Mouse (Mus musculus) C2C12 (cell line): ENCODE measurements around the gene Olfr1381.

ENCODE experiments used
- CTCF ChIP-seq: IDR thresholded peaks from one replicate; pipeline ENCODE4 v1.5.1; 2011; ENCODE audit not compliant: control insufficient read depth, insufficient read depth, insufficient read length
- MAX ChIP-seq: IDR thresholded peaks from one replicate; pipeline ENCODE4 v1.6.1; 2011; ENCODE audit warnings: mild to moderate bottlenecking, control low read depth
- MYOD1 ChIP-seq: IDR thresholded peaks from one replicate; pipeline ENCODE4 v1.6.1; 2011; ENCODE audit warnings: low read depth; ENCODE audit not compliant: control insufficient read depth, insufficient read length
- MYOG ChIP-seq: IDR thresholded peaks from one replicate; pipeline ENCODE4 v1.6.1; 2011; ENCODE audit not compliant: control insufficient read depth, insufficient read length; ENCODE audit errors: extremely low read depth
- USF1 ChIP-seq: IDR thresholded peaks from one replicate; pipeline ENCODE4 v1.6.1; 2011; ENCODE audit warnings: low read depth, mild to moderate bottlenecking, control low read depth, moderate library complexity

GRCm38 (mm10) chr11:49519348-49519747, 23.9 kb upstream of the Olfr1381 start, which contains the start of gene Olfr1383:
- no peak for TF ChIP-seq CTCF
- TF ChIP-seq MYOG: no peak
- TF ChIP-seq USF1: no peak
- no peak for TF ChIP-seq MAX
- no peak for TF ChIP-seq MYOD1
